Mouse (Mus musculus) thymus, adult 2 months (tissue): ENCODE results near the gene N4bp2l2.

ENCODE experiments used
- CTCF ChIP-seq: fragments of 200-500 bp; IDR thresholded peaks from 2 replicates; pipeline ENCODE4 v1.5.1; 2012; ENCODE audit warnings: mild to moderate bottlenecking, control low read depth, low read length, moderate library complexity, borderline replicate concordance; ENCODE audit not compliant: control insufficient read depth, poor library complexity, insufficient read depth; ENCODE audit errors: extremely low read depth
- POLR2A ChIP-seq: fragments of 200-500 bp; IDR thresholded peaks from 2 replicates; pipeline ENCODE4 v1.6.1; 2012; ENCODE audit warnings: mild to moderate bottlenecking, low read length, control low read depth, moderate library complexity; ENCODE audit not compliant: control insufficient read depth, poor library complexity, insufficient read depth; ENCODE audit errors: extremely low read depth

DNA sequence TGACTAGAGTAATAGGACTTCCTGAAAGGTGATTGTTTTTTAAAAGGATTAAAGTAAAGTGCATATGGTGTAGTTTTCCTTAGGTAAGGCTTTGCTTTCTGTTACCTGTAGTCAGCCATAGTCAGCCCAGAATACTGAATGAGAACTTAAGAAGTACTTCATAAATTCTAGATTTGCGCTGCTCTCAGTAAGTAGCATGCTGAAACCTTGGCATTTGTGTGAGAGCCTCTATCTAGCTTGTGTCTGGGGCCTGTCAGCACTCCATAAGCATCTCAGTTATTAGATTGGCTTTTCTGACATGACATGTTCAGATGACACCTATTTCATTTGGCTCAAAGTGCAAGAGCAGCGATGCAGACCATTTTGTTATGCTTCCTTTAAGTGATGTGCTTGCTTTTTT is 27.3 kb upstream of the N4bp2l2 start:
- TF ChIP-seq CTCF: no peak
- TF ChIP-seq POLR2A: no peak
